Mouse (Mus musculus) bone marrow, adult 2 months (tissue): ENCODE results near the gene Amer3. TPM values are rescaled to one million over a fixed set of nuclear protein-coding genes. Genes with fewer than 3 reads are reported as not detected.

Experiments used
- H3K27ac ChIP-seq: fragments of 200-500 bp; 2 replicates; pipeline ENCODE4 v1.5.1; 2012; ENCODE audit warnings: low read depth, mild to moderate bottlenecking, control low read depth, inconsistent platforms, low read length; ENCODE audit not compliant: control insufficient read depth, poor library complexity, insufficient read depth
- H3K4me1 ChIP-seq: fragments of 200-500 bp; 2 replicates; pipeline ENCODE4 v1.6.1; 2011; ENCODE audit warnings: low read length; ENCODE audit not compliant: control insufficient read depth, insufficient read depth
- H3K4me3 ChIP-seq: fragments of 200-500 bp; replicated peaks from 2 replicates; pipeline ENCODE3; 2011; ENCODE audit warnings: mild to moderate bottlenecking, low read depth, low read length, control low read depth; ENCODE audit not compliant: control insufficient read depth
- CTCF ChIP-seq: fragments of 200-500 bp; IDR thresholded peaks from 2 replicates; pipeline ENCODE4 v1.5.1; 2011; ENCODE audit warnings: low read length, control low read depth; ENCODE audit not compliant: control insufficient read depth, insufficient read depth
- POLR2A ChIP-seq: fragments of 200-500 bp; IDR thresholded peaks from 2 replicates; pipeline ENCODE4 v1.6.1; 2011; ENCODE audit warnings: low read depth, mild to moderate bottlenecking, control low read depth, low read length, borderline replicate concordance; ENCODE audit not compliant: control insufficient read depth
- WGBS: fragments of 180-500 bp; shearing (Covaris S2); methylation state at CpG from one replicate; pipeline ENCODE4 v1.1.7; 2018; 5-methylcytosine and 5-hydroxymethylcytosine counted together
- polyA plus RNA-seq: library from polyadenylated mRNA; stranded (reverse); fragments of >200 nt; gene quantifications from 2 replicates; pipeline ENCODE4 v1.2.4, GENCODE M21; 2011; ENCODE audit warnings: low replicate concordance; ENCODE audit not compliant: missing spikeins, insufficient read depth, insufficient read length

Gene Amer3
- polyA plus RNA-seq, 1 experiment, result not detected

DNA sequence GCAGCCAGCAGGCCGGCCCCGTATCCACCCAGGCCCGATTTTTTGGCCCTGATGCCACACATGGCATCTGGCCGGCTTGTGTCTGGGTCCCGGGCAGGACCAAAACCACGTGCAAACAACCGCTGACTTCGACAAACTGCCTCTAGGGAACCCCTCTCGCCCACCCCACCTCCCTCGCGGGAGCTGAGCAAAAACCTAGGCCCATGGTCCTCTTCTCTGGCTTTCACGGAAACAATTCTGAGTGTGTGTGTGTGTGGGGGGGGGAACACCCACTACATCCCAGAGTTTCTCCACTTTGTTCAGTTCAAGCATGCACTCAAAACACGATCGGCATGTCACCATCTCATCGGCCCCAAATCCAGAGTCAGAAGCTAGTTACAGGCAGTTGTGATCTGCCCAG lies 18.6 kb upstream of the Amer3 start, which contains the start of gene Prss40:
TSS of gene Prss40 (minus strand) at position 101 of the 400 bp plus-strand sequence.
- Histone ChIP-seq H3K27ac (no peak within 1 kb of the TSS), H3K4me1 (no peaks in the 10 kb centered on the region), H3K4me3 (no peak within 1 kb of the TSS)
- WGBS, result 84% methylated on average over 15 of the region's 15 CpGs
- no peak for TF ChIP-seq CTCF
- no peak for TF ChIP-seq POLR2A

DNA sequence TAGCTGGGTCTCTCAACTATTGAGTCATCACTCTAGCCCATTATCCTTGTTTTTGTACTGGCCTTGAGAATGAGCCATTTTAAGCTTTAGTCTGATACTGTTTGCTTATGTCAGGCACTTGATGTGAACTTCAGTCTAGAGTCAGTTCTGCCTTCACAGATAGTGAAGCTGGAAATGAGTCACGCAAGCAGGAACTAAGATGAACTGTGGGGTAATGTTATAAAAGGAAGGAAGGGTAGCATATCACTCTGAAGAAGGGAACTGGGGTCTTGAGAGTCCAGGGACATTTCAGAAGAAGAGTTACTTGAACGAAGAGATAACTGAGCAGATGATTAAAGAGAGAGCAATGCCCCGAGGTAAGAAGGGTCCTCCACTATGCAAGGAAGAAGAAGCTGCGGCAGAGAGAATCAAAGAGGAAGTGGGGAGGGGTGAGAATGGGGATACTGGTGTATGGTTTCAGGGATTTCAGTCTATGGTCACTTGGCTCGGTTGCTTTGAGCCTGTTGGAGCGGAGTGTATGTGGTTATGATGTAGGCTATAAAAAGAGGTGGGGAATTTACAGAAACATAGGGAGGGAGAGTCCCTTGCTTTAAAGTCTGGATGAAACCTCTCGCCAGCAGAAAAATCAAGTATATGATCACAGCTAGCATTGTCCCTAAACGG lies 14.9 kb upstream of the Amer3 start:
- H3K4me3 ChIP-seq, result no peak overlapping the region
- H3K27ac ChIP-seq, result no peak overlapping the region
- H3K4me1 ChIP-seq, result no peaks in the 10 kb centered on the region
- no peak for TF ChIP-seq POLR2A
- no peak for TF ChIP-seq CTCF
- 44% methylated on average over 8 of the region's 8 CpGs for WGBS

DNA sequence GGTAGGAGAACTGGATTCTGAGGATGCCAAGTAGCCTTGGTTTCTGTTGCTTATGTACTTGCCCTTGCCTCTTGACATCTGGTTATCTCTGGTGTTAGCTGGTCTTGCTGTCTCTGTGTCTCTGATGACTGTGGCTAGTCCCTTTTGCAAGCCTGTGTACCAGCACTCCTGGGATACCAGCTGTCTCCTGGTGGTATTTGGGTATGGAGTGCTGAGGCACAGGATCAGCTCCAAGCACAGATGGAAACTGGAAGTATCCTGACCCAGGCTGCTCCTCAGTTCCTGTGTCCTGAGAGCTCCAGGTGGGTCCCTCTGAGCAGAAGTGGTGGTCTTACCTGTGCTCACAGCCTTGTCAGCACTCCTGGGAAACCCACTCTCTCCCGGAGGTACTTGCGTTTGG lies 11.3 kb upstream of the Amer3 start:
- WGBS, result 96% methylated on average over 2 of the region's 2 CpGs
- TF ChIP-seq POLR2A (no peak), CTCF (no peak)
- Histone ChIP-seq H3K4me3 (no peak overlapping the region), H3K27ac (no peak overlapping the region), H3K4me1 (no peaks in the 10 kb centered on the region)

DNA sequence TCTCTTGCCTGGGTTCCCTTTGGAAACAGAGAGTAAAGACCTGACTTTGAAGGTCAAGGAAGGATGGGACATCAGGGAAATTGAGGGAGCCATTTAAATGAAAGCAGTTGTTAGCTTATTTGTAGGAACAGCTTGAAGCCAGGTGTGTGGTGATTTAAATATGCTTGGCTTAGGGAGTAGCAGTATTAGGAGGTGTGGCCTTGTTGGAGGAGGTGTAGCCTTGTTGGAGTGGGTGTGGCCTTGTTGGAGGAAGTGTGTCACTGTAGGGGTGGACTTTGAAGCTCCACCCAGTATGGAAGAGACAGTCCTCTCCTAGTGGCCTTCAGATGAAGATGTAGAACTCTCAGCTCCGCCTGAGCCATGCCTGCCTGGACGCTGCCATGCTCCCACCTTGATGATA lies 9.6 kb upstream of the Amer3 start:
- Histone ChIP-seq H3K4me1 (no peaks in the 10 kb centered on the region), H3K4me3 (no peak overlapping the region), H3K27ac (no peak overlapping the region)
- WGBS, result 84% methylated on average over 2 of the region's 2 CpGs
- TF ChIP-seq CTCF, result no peak

DNA sequence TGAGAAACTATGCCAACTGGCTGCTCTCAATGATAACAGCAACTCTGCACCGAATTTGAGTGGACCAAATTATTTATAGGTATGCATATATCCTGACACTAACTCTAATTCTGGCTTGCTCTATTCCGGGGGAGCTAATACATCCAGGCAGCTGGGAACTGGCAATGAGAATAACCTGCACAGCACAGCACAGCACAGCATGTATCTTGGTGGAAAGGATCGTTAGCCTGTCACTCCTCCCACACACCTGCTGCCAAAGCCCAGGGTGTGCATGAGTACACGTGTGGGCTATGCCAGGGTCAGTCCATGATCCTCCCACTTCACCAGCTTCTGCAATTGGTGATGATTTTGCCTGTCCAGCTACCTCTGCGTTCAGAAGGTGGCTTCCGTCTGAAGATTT lies 8.0 kb upstream of the Amer3 start:
- no peak overlapping the region for H3K27ac ChIP-seq
- H3K4me3 ChIP-seq, result no peak overlapping the region
- TF ChIP-seq CTCF (no peak), POLR2A (no peak)
- no peaks in the 10 kb centered on the region for H3K4me1 ChIP-seq
- 67% methylated on average over 6 of the region's 6 CpGs for WGBS

DNA sequence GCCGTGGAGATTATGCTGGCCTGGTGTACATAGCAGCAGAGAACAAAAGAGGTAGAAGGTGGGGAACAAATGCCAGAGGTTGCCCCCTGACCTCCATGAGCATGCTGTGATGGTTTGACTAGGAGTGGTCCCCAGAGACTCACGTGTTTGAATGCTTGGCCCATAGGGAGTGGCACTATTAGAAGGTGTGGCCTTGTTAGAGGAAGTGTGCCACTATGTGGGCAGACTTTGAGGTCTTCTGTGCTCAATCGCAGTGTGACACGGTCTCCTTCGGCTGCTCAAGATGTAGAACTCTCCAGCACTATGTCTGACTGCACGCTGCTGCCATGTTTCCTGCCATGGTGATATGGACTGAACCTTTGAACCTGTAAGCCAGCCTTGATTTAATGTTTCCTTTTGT lies 6.2 kb upstream of the Amer3 start:
- TF ChIP-seq POLR2A, result no peak
- no peak for TF ChIP-seq CTCF
- no peaks in the 10 kb centered on the region for H3K4me1 ChIP-seq
- no peak overlapping the region for H3K4me3 ChIP-seq
- 26% methylated on average over 6 of the region's 6 CpGs for WGBS
- H3K27ac ChIP-seq, result no peak overlapping the region

DNA sequence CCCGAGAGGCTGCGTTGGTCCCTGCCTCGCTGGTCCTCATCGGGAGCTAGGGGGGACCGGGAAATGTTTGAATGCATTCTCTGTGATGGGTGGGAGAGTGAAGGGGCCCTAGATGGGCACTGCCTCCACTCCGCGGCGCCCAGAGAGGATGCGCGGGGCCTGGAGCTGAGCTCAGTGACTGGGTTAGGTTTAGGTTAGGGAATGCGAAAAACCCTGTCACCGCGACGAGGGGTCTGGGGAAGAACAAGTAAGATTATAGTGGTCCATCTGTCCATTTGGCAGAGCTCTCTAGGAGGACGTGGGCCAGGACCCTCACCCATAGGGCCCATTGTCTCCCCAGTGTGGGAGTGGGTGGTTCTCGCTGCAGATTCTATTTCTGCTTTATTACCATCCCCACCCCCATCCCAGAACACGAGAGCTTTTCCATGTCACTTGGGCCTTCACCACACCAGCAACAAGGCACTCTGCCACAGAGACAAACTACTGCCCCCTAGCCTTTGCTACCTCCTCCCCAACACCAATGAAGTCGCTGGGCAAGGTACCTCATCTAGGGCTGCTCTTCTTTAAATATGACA lies 412 bp downstream of the Amer3 start:
- TF ChIP-seq POLR2A (no peak), CTCF (no peak)
- H3K4me3 ChIP-seq, result no peak overlapping the region
- WGBS, result 10% methylated on average over 18 of the region's 18 CpGs
- no peak overlapping the region; the same call in 1 of the 2 replicates for H3K27ac ChIP-seq
- no peaks in the 10 kb centered on the region for H3K4me1 ChIP-seq

DNA sequence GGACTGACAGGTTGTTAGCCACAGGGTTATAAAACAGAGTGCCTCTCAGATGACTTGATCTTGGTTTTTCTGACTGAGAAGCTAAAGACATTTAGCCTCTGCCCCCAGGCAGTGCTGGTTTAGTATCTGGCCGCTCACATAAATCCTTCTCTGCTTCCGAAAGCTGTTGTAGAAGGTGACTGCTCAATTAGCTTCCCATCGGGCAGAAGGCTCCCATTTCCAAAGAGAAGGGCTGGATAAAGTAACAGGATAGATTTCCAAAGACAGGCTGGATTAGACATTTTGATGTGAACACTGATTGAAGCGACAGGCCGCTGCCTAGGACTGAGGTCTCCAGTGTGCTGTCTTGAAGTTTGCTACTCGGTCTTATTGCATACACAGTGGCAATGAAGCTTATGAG lies 2.8 kb downstream of the Amer3 start:
- Histone ChIP-seq H3K27ac (no peak overlapping the region), H3K4me1 (no peaks in the 10 kb centered on the region), H3K4me3 (no peak overlapping the region)
- TF ChIP-seq CTCF (no peak), POLR2A (no peak)
- WGBS, result 77% methylated on average over 6 of the region's 6 CpGs
